19 mouse cellular contexts compared by ENCODE assay signal in genomic region chr7:142792650-142793275, GRCm38 (mm10). TPM values are rescaled to one million over a fixed set of nuclear protein-coding genes. Genes with fewer than 3 reads are reported as not detected.
A peak's percentile ranks its signal among the peaks of the same experiment; 100 is the strongest.
DNase-seq lines count a peak whose midpoint lies in the region; ATAC-seq and TF ChIP-seq lines count a peak whose summit lies in the region.
"Had no signal": no experiment of that assay in that cellular context is flagged by ENCODE, and none has a peak within 500 bp of the region (broad histone marks: within the 10 kb centered on the region; RNA-seq: fewer than 3 reads in every experiment).

No protein-coding gene starts in this region.

- H3K4me1 ChIP-seq in forebrain, embryonic 12.5 days: peaks cover 14% of the 10 kb centered on the region
- H3K4me1 ChIP-seq in forebrain, embryonic 13.5 days: peaks cover 9% of the 10 kb centered on the region
- no peaks in the 10 kb centered on the region for H3K4me1 ChIP-seq in kidney, postnatal 0 days (replicated peaks; ENCODE audit: insufficient read depth, low read length)
- no peaks in the 10 kb centered on the region for H3K4me1 ChIP-seq in embryonic facial prominence, embryonic 11.5 days (ENCODE audit: control insufficient read depth, insufficient read depth, low read length)
- H3K4me1 ChIP-seq: heart, embryonic 13.5 days had no signal

- H3K9ac ChIP-seq in forebrain, embryonic 12.5 days: no peak overlapping the region
- no peak overlapping the region for H3K9ac ChIP-seq in forebrain, embryonic 13.5 days
- no peak overlapping the region for H3K9ac ChIP-seq in kidney, postnatal 0 days (ENCODE audit: low read depth, low read length)
- H3K9ac ChIP-seq in embryonic facial prominence, embryonic 11.5 days (replicated peaks; ENCODE audit: low read length): no peak overlapping the region
- H3K9ac ChIP-seq: heart, embryonic 13.5 days; limb, embryonic 13.5 days; neural tube, embryonic 12.5 days had no signal

- H3K27me3 ChIP-seq in forebrain, embryonic 12.5 days: no peaks in the 10 kb centered on the region
- H3K27me3 ChIP-seq in forebrain, embryonic 13.5 days: no peaks in the 10 kb centered on the region
- H3K27me3 ChIP-seq in kidney, postnatal 0 days (ENCODE audit: insufficient read depth, low read length): no peaks in the 10 kb centered on the region
- H3K27me3 ChIP-seq in embryonic facial prominence, embryonic 11.5 days (ENCODE audit: control insufficient read depth, insufficient read depth, low read length): no peaks in the 10 kb centered on the region
- H3K27me3 ChIP-seq: limb, embryonic 13.5 days; neural tube, embryonic 12.5 days had no signal

- H3K36me3 ChIP-seq in forebrain, embryonic 12.5 days (replicated peaks): no peaks in the 10 kb centered on the region
- H3K36me3 ChIP-seq in forebrain, embryonic 13.5 days (ENCODE audit: poor library complexity, severe bottlenecking): no peaks in the 10 kb centered on the region
- no peaks in the 10 kb centered on the region for H3K36me3 ChIP-seq in kidney, postnatal 0 days (ENCODE audit: insufficient read depth, low read length)
- H3K36me3 ChIP-seq in embryonic facial prominence, embryonic 11.5 days (replicated peaks; ENCODE audit: control insufficient read depth, insufficient read depth, low read depth, low read length): no peaks in the 10 kb centered on the region
- H3K36me3 ChIP-seq: heart, embryonic 13.5 days; limb, embryonic 13.5 days; neural tube, embryonic 12.5 days had no signal

- peak; percentile 12 for DNase-seq in kidney, postnatal 0 days (ENCODE audit: low spot score)
- DNase-seq in kidney, postnatal 25 days: no peak
- DNase-seq in embryonic facial prominence, embryonic 11.5 days (ENCODE audit: low spot score): peak; percentile 3
- peak; percentile 49 for DNase-seq in retina, postnatal 1 day
- no peak for DNase-seq in urinary bladder, adult 2 months (ENCODE audit: low spot score)
- DNase-seq: cerebellum, postnatal 25 days; kidney, adult 11 months; right cerebral cortex, postnatal 4 days; thymus, adult 2 months had no signal

- 11% methylated on average over 1 of the region's 1 CpGs for WGBS in forebrain, embryonic 12.5 days
- WGBS in forebrain, embryonic 13.5 days: 19% methylated on average over 1 of the region's 1 CpGs
- 50% methylated on average over 1 of the region's 1 CpGs for WGBS in kidney, postnatal 0 days
- 43% methylated on average over 1 of the region's 1 CpGs for WGBS in embryonic facial prominence, embryonic 11.5 days

- H3K4me2 ChIP-seq in forebrain, embryonic 12.5 days: no peak overlapping the region
- H3K4me2 ChIP-seq in forebrain, embryonic 13.5 days: no peak overlapping the region
- H3K4me2 ChIP-seq in kidney, postnatal 0 days (ENCODE audit: low read length): no peak overlapping the region
- H3K4me2 ChIP-seq in embryonic facial prominence, embryonic 11.5 days (ENCODE audit: low read depth, low read length): no peak overlapping the region
- H3K4me2 ChIP-seq: heart, embryonic 13.5 days; limb, embryonic 13.5 days; neural tube, embryonic 12.5 days had no signal

- H3K4me3 ChIP-seq in forebrain, embryonic 12.5 days (replicated peaks): no peak overlapping the region
- H3K4me3 ChIP-seq in forebrain, embryonic 13.5 days: no peak overlapping the region
- no peak overlapping the region for H3K4me3 ChIP-seq in kidney, postnatal 0 days (replicated peaks; ENCODE audit: low read depth, low read length)
- no peak overlapping the region for H3K4me3 ChIP-seq in embryonic facial prominence, embryonic 11.5 days (ENCODE audit: low read depth, low read length)
- H3K4me3 ChIP-seq: heart, embryonic 13.5 days; limb, embryonic 13.5 days; neural tube, embryonic 12.5 days had no signal

- peak overlapping the region; percentile 46; the same call in 1 of the 2 replicates for H3K27ac ChIP-seq in forebrain, embryonic 12.5 days
- H3K27ac ChIP-seq in forebrain, embryonic 13.5 days: no peak overlapping the region
- peak overlapping the region; percentile 42; the same call in 1 of the 2 replicates for H3K27ac ChIP-seq in kidney, postnatal 0 days
- H3K27ac ChIP-seq in embryonic facial prominence, embryonic 11.5 days (replicated peaks; ENCODE audit: low read depth, low read length): no peak overlapping the region
- H3K27ac ChIP-seq: heart, embryonic 13.5 days; limb, embryonic 13.5 days; neural tube, embryonic 12.5 days had no signal

- no peak for ATAC-seq in forebrain, embryonic 12.5 days (ENCODE audit: low FRiP score)
- no peak for ATAC-seq in forebrain, embryonic 13.5 days
- no peak for ATAC-seq in kidney, postnatal 0 days (replicated peaks; ENCODE audit: low FRiP score, low read depth)
- ATAC-seq in embryonic facial prominence, embryonic 11.5 days (replicated peaks; ENCODE audit: insufficient number of reproducible peaks, low FRiP score, low TSS enrichment, low read depth): peak; percentile 59; the same call in 1 of the 2 replicates
- no peak for ATAC-seq in erythroid progenitor cell, adult 5-6 weeks (replicated peaks; ENCODE audit: low FRiP score, poor library complexity, severe bottlenecking)

- no peak for TF ChIP-seq CTCF in kidney, postnatal 0 days (IDR thresholded peaks at IDR 0.05; ENCODE audit: low read depth)

- H3K9me3 ChIP-seq in forebrain, embryonic 12.5 days: no peaks in the 10 kb centered on the region
- no peaks in the 10 kb centered on the region for H3K9me3 ChIP-seq in forebrain, embryonic 13.5 days (replicated peaks)
- no peaks in the 10 kb centered on the region for H3K9me3 ChIP-seq in kidney, postnatal 0 days (replicated peaks; ENCODE audit: low read length)
- no peaks in the 10 kb centered on the region for H3K9me3 ChIP-seq in embryonic facial prominence, embryonic 11.5 days (replicated peaks; ENCODE audit: control insufficient read depth, low read length)
- H3K9me3 ChIP-seq: heart, embryonic 13.5 days; limb, embryonic 13.5 days; neural tube, embryonic 12.5 days had no signal

RNA-seq across cellular contexts. Expression of gene Ins2, which starts 49.6 kb away (rescaled TPM):
- polyA plus RNA-seq in forebrain, embryonic 12.5 days (2016; fragmentation: Nextera tagmentation; extraction: Ambion mirVana): not detected in 2 replicates
- not detected in 2 replicates for polyA plus RNA-seq in forebrain, embryonic 13.5 days (2015; fragmentation: Nextera tagmentation; extraction: Ambion mirVana)
- not detected in 2 replicates for polyA plus RNA-seq in kidney, postnatal 0 days (2015; fragmentation: Nextera tagmentation; extraction: Ambion mirVana)
- polyA plus RNA-seq in embryonic facial prominence, embryonic 11.5 days (2014; fragmentation: Nextera tagmentation; extraction: Ambion mirVana): not detected in 2 replicates
- not detected in 2 replicates for polyA plus RNA-seq in urinary bladder, adult 2 months (2012; rRNA removed)
- not detected in 2 replicates for total RNA-seq in erythroid progenitor cell, adult 5-6 weeks (2015; ENCODE audit: low replicate concordance)
- not detected in 2 replicates for total RNA-seq in erythroid progenitor cell, adult 5-6 weeks (2017; ENCODE audit: low replicate concordance)
- total RNA-seq: hematopoietic stem cell, adult 5-6 weeks; layer of hippocampus, adult 8-10 months; left cerebral cortex, adult 8-10 months had no signal
- polyA plus RNA-seq: gonadal fat pad, adult 2 months; heart, embryonic 13.5 days; limb, embryonic 13.5 days; neural tube, embryonic 12.5 days had no signal

Comparison
In these comparisons a context has a peak if more than half of its experiments do, and no peak if none do; other contexts are left out.
1. H3K27ac ChIP-seq: peak in forebrain, embryonic 12.5 days (single experiment) and kidney, postnatal 0 days (single experiment); none in forebrain, embryonic 13.5 days (single experiment) and embryonic facial prominence, embryonic 11.5 days (single experiment).
2. DNase-seq: peak in kidney, postnatal 0 days (single experiment), embryonic facial prominence, embryonic 11.5 days (single experiment) and retina, postnatal 1 day (single experiment); none in kidney, postnatal 25 days (0 of 2) and urinary bladder, adult 2 months (single experiment).